Mouse (Mus musculus): ENCODE results near the gene Mdm2. TPM values are rescaled to one million over a fixed set of nuclear protein-coding genes. Genes with fewer than 3 reads are reported as not detected.

Mdm2 gene
- polyA plus RNA-seq, 1 experiment from 2014 or later = 63.1 TPM

DNA sequence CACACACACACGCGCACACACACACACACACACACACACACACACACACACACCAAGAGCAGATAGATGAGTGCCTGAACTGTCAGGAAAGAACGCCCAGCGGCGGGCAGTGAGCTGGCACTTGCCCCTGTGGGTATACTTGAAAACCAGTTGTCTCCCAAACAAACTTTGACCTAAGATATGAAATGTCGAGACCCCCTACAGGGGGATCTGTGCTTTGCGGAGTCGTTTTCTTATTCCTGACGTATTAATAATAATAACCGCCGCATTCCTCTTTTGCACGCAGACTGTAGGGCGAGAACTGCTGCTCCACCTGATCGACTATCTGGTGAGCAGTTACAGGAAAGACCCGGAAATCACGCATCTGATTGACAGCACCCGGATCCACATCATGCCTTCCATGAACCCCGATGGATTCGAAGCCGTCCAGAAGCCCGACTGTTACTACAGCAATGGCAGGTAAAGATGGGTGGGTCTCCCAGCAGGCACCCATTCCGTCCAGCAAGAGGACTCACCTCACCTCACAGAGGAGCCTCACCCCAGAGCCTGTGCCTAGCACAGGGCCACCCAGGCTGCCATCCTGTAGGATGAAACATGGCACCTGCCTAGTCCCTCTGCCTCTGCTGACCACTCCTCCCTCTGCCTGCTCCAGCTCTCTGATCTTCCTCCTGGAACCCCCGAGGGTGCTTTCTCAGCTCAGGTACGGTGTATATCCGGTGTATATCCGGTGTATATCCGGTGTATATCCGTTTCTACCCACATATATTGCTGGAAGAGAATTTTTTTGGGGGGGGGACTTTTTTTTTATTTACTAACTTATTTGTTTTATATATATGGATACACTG lies 42.7 kb downstream of the Mdm2 start:
- Histone ChIP-seq H3K9me3 (ENCODE audit: control insufficient read depth, low read length) (no peaks in the 10 kb centered on the region), H3K27ac (replicated peaks; ENCODE audit: low read depth, low read length) (no peak overlapping the region), H3K36me3 (ENCODE audit: control insufficient read depth, insufficient read depth, low read length) (no peaks in the 10 kb centered on the region), H3K27me3 (ENCODE audit: control insufficient read depth, insufficient read depth, low read length) (no peaks in the 10 kb centered on the region), H3K9ac (ENCODE audit: low read length) (no peak overlapping the region), H3K4me2 (ENCODE audit: low read depth, severe bottlenecking) (no peak overlapping the region), H3K4me1 (ENCODE audit: control insufficient read depth, insufficient read depth, low read length) (peaks cover 14% of the 10 kb centered on the region; the same call in 1 of the 2 replicates), H3K4me3 (ENCODE audit: low read depth, low read length) (no peak overlapping the region)
- ATAC-seq (ENCODE audit: insufficient number of reproducible peaks, low FRiP score, low TSS enrichment, low read depth) = no peak
- WGBS = 95% methylated on average over 28 of the region's 28 CpGs
- no peak for DNase-seq (ENCODE audit: low spot score)

DNA sequence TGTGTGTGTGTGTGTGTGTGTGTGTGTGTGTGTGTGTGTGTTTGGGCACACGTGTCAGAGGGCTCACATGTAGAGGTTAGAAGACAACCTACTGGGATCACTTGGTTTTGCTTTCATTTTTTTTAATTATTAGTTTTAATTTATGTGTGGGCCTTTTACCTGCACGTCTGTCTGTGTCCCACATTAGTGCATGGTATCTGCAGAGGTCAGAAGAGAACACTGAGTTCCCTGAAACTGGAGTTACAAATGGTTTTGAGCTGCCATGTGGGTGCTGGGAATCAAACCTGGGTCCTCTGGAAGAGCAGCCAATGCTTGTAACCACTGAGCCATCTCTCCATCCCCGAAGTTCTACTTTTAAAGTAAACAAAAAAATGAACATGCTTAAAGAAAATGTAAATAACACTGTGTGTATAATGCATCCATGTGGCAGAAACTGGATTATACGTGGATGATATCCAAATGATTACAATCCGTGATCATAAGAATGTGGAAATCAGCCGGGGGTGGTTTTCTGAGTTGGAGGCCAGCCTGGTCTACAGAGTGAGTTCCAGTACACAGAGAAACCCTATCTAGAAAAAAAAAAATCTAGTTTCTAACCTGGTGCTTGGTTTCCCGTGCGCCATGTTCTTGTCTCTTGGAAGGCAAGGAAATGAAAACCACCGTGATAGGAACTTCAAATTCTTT lies 43.5 kb downstream of the Mdm2 start:
- no peaks in the 10 kb centered on the region for H3K36me3 ChIP-seq (ENCODE audit: control insufficient read depth, insufficient read depth, low read length)
- no peak overlapping the region for H3K27ac ChIP-seq (replicated peaks; ENCODE audit: low read depth, low read length)
- H3K9me3 ChIP-seq (ENCODE audit: control insufficient read depth, low read length) = no peaks in the 10 kb centered on the region
- WGBS = 94% methylated on average over 9 of the region's 9 CpGs
- ATAC-seq (ENCODE audit: insufficient number of reproducible peaks, low FRiP score, low TSS enrichment, low read depth) (no peak), DNase-seq (ENCODE audit: low spot score) (no peak)
- no peak overlapping the region for H3K4me3 ChIP-seq (ENCODE audit: low read depth, low read length)
- H3K4me2 ChIP-seq (ENCODE audit: low read depth, severe bottlenecking) = no peak overlapping the region
- no peak overlapping the region for H3K9ac ChIP-seq (ENCODE audit: low read length)
- peaks cover 14% of the 10 kb centered on the region; the same call in 1 of the 2 replicates for H3K4me1 ChIP-seq (ENCODE audit: control insufficient read depth, insufficient read depth, low read length)
- H3K27me3 ChIP-seq (ENCODE audit: control insufficient read depth, insufficient read depth, low read length) = no peaks in the 10 kb centered on the region

DNA sequence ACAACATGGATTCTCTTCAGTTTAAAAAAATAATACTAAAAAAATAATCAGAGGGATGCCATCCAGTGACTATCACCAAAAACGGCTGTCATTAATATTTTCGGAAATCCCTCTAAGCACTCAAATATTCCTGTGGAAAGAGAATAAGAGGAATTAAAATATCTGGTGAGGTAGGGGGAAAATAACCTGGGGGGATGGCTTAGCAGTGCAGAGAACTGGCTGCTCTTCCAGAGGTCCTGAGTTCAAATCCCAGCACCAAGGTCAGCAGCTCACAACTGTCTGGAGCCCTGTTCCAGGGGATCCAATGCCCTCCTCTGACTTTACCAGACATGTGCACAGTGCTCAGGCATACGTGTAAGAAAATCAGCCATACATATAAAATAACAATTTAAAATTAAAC lies 44.2 kb downstream of the Mdm2 start:
- Histone ChIP-seq H3K27me3 (ENCODE audit: control insufficient read depth, insufficient read depth, low read length) (no peaks in the 10 kb centered on the region), H3K9me3 (ENCODE audit: control insufficient read depth, low read length) (no peaks in the 10 kb centered on the region), H3K4me2 (ENCODE audit: low read depth, severe bottlenecking) (no peak overlapping the region), H3K9ac (ENCODE audit: low read length) (no peak overlapping the region), H3K27ac (replicated peaks; ENCODE audit: low read depth, low read length) (no peak overlapping the region), H3K4me3 (ENCODE audit: low read depth, low read length) (no peak overlapping the region), H3K4me1 (ENCODE audit: control insufficient read depth, insufficient read depth, low read length) (peaks cover 14% of the 10 kb centered on the region; the same call in 1 of the 2 replicates), H3K36me3 (ENCODE audit: control insufficient read depth, insufficient read depth, low read length) (no peaks in the 10 kb centered on the region)
- ATAC-seq (ENCODE audit: insufficient number of reproducible peaks, low FRiP score, low TSS enrichment, low read depth) (no peak), DNase-seq (ENCODE audit: low spot score) (no peak)
- 93% methylated on average over 3 of the region's 3 CpGs for WGBS

DNA sequence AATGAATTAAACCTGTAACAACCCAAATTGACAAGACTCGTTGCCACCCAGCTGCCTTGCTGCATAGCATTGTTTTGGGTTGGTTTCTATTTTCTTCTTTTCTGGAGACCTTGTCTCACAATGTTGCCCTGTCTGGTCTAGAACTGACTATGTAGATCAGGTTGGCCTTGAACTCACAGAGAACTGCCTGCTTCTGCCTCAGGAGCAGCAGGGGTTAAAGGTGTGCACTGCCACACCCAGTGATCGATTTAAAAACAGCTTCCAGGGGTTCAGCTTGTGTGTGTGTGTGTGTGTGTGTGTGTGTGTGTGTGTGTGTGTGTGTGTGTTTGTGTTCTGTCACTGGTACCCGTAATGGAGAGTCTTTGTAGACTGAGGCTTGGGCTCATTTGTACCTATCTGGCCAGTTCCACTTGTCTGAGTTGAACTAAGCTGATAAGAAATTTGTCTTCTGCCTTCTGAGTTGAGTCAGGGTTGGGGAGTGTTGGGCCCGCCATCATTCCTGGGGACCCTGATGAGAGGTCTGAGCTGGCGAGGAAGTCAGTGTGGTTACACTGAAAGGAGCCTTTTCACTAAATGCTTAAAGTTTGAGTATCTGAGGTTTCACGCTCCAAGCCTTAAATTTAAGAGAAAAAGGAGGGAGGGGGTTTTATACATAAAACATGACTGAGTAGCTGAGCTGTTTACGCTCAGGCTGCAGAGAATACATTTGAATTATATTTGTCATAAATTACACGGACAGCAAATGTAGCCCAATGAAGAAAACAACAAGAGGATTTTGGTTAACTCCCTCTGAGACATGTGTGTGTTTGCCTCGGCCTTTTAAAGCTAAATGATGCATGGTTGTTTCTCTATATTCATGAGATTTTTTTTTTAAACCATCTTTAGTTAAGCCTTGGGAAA lies 44.9 kb downstream of the Mdm2 start:
- DNase-seq (ENCODE audit: low spot score) = no peak
- H3K27ac ChIP-seq (replicated peaks; ENCODE audit: low read depth, low read length) = no peak overlapping the region
- H3K9ac ChIP-seq (ENCODE audit: low read length) = no peak overlapping the region
- no peaks in the 10 kb centered on the region for H3K27me3 ChIP-seq (ENCODE audit: control insufficient read depth, insufficient read depth, low read length)
- no peak for ATAC-seq (ENCODE audit: insufficient number of reproducible peaks, low FRiP score, low TSS enrichment, low read depth)
- H3K9me3 ChIP-seq (ENCODE audit: control insufficient read depth, low read length) = no peaks in the 10 kb centered on the region
- H3K4me1 ChIP-seq (ENCODE audit: control insufficient read depth, insufficient read depth, low read length) = peaks cover 14% of the 10 kb centered on the region; the same call in 1 of the 2 replicates
- no peaks in the 10 kb centered on the region for H3K36me3 ChIP-seq (ENCODE audit: control insufficient read depth, insufficient read depth, low read length)
- H3K4me2 ChIP-seq (ENCODE audit: low read depth, severe bottlenecking) = no peak overlapping the region
- no peak overlapping the region for H3K4me3 ChIP-seq (ENCODE audit: low read depth, low read length)
- 78% methylated on average over 9 of the region's 9 CpGs for WGBS

DNA sequence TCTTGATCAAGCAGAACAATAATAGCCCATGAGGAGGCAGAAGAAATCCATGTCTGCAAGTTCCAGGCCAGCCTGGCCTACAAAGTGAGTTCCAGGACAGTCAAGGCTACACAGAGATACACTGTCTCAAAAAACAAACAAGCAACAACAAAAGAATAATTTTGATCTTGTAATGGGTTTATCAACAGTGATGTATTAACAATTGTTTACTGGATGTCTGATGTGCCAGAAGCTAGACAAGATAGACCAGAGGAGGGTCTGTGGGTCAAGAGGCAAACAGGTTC lies 45.7 kb downstream of the Mdm2 start:
- H3K27me3 ChIP-seq (ENCODE audit: control insufficient read depth, insufficient read depth, low read length) = no peaks in the 10 kb centered on the region
- H3K4me1 ChIP-seq (ENCODE audit: control insufficient read depth, insufficient read depth, low read length) = peaks cover 13% of the 10 kb centered on the region
- no peak overlapping the region for H3K9ac ChIP-seq (ENCODE audit: low read length)
- H3K36me3 ChIP-seq (ENCODE audit: control insufficient read depth, insufficient read depth, low read length) = no peaks in the 10 kb centered on the region
- H3K4me3 ChIP-seq (ENCODE audit: low read depth, low read length) = no peak overlapping the region
- no peak for ATAC-seq (ENCODE audit: insufficient number of reproducible peaks, low FRiP score, low TSS enrichment, low read depth)
- DNase-seq (ENCODE audit: low spot score) = no peak
- H3K4me2 ChIP-seq (ENCODE audit: low read depth, severe bottlenecking) = no peak overlapping the region
- H3K27ac ChIP-seq (replicated peaks; ENCODE audit: low read depth, low read length) = no peak overlapping the region
- no peaks in the 10 kb centered on the region for H3K9me3 ChIP-seq (ENCODE audit: control insufficient read depth, low read length)

DNA sequence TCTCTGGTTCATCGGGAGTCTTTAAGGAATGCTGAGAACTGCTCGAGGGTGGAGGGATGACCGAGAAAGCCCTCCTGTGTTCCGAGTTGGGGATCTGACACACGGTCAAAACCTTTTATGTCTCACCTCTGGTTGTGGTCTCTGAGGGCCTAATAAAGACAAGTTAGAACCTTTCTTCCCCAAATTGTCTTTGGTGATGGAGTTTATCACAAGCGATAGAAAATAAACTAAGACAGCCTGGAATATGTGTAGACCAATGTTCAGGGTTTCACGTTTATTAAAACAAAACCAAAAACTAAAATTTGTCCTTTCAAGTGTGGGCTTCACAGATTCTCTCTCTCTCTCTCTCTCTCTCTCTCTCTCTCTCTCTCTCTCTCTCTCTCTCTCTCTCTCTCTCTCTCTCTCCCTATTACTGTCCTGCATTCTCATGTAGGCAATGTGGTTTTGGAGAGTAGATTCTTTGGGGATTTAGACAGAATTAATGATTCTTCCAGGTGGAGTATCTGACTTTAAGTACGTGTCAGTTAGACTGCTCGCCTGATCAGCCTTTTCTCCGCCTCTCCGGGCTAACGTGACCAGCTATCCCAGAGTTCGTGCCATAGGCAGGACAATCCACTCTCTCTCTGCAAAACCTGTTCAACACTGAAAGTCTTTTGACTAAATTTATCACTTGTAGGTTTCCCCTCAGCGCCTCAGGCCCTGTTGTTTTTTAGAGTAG lies 46.2 kb downstream of the Mdm2 start:
- peak overlapping the region; percentile 3; the same call in 1 of the 2 replicates for H3K4me2 ChIP-seq (ENCODE audit: low read depth, severe bottlenecking)
- H3K27me3 ChIP-seq (ENCODE audit: control insufficient read depth, insufficient read depth, low read length) = no peaks in the 10 kb centered on the region
- no peak overlapping the region for H3K27ac ChIP-seq (replicated peaks; ENCODE audit: low read depth, low read length)
- H3K9ac ChIP-seq (ENCODE audit: low read length) = no peak overlapping the region
- no peak for ATAC-seq (ENCODE audit: insufficient number of reproducible peaks, low FRiP score, low TSS enrichment, low read depth)
- no peaks in the 10 kb centered on the region for H3K9me3 ChIP-seq (ENCODE audit: control insufficient read depth, low read length)
- WGBS = 58% methylated on average over 14 of the region's 14 CpGs
- peaks cover 11% of the 10 kb centered on the region for H3K4me1 ChIP-seq (ENCODE audit: control insufficient read depth, insufficient read depth, low read length)
- no peak for DNase-seq (ENCODE audit: low spot score)
- no peaks in the 10 kb centered on the region for H3K36me3 ChIP-seq (ENCODE audit: control insufficient read depth, insufficient read depth, low read length)
- no peak overlapping the region for H3K4me3 ChIP-seq (ENCODE audit: low read depth, low read length)

DNA sequence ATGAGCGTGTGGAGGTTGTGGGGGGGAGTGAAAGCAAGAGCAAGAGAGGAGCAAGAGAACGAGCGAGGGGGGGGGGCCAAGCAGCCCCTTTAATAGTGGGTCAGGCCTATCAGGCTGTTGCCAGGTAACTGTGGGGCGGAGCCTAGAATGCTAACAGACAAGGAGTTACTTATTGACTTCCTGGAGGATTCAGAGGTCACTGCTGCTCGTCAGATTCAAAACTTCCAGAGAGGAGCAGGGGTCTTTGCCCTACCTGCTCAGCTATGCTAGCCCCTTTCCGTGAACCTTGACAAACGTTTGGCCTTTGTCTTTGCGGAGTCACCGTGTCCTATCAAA lies 46.7 kb downstream of the Mdm2 start:
- Histone ChIP-seq H3K4me1 (ENCODE audit: control insufficient read depth, insufficient read depth, low read length) (peaks cover 6% of the 10 kb centered on the region), H3K9me3 (ENCODE audit: control insufficient read depth, low read length) (no peaks in the 10 kb centered on the region), H3K4me2 (ENCODE audit: low read depth, severe bottlenecking) (peak overlapping the region; percentile 3; the same call in 1 of the 2 replicates), H3K4me3 (ENCODE audit: low read depth, low read length) (no peak overlapping the region), H3K27me3 (ENCODE audit: control insufficient read depth, insufficient read depth, low read length) (no peaks in the 10 kb centered on the region), H3K9ac (ENCODE audit: low read length) (no peak overlapping the region), H3K27ac (replicated peaks; ENCODE audit: low read depth, low read length) (no peak overlapping the region), H3K36me3 (ENCODE audit: control insufficient read depth, insufficient read depth, low read length) (no peaks in the 10 kb centered on the region)
- DNase-seq (ENCODE audit: low spot score) = peak; percentile 49
- 18% methylated on average over 9 of the region's 9 CpGs for WGBS
- ATAC-seq (ENCODE audit: insufficient number of reproducible peaks, low FRiP score, low TSS enrichment, low read depth) = peak; percentile 60; the same call in 1 of the 2 replicates
